ENCODE assay signal across 11 mouse cellular contexts in genomic region chr6:86064318-86065016, GRCm38 (mm10). TPM values are rescaled to one million over a fixed set of nuclear protein-coding genes. Genes with fewer than 3 reads are reported as not detected.
DNase-seq lines count a peak whose midpoint lies in the region; ATAC-seq and TF ChIP-seq lines count a peak whose summit lies in the region.
"Had no signal": no experiment of that assay in that cellular context is flagged by ENCODE, and none has a peak within 500 bp of the region (broad histone marks: within the 10 kb centered on the region; RNA-seq: fewer than 3 reads in every experiment).

No protein-coding gene starts in this region.

- peak overlapping the region; percentile 96 for H3K27ac ChIP-seq in forebrain, embryonic 13.5 days
- peak overlapping the region; percentile 92 for H3K27ac ChIP-seq in layer of hippocampus, adult 2 months
- peak overlapping the region; percentile 90 for H3K27ac ChIP-seq in midbrain, embryonic 13.5 days
- H3K27ac ChIP-seq in liver, embryonic 11.5 days (ENCODE audit: low read depth, low read length): no peak overlapping the region

- peak overlapping the region; percentile 28 for H3K4me2 ChIP-seq in forebrain, embryonic 13.5 days
- H3K4me2 ChIP-seq in midbrain, embryonic 13.5 days (replicated peaks): peak overlapping the region; percentile 25
- no peak overlapping the region for H3K4me2 ChIP-seq in liver, embryonic 11.5 days

- DNase-seq in brain, adult 2 months (ENCODE audit: low read depth, low spot score): peak; percentile 96
- peak; percentile 83 to 91 for DNase-seq in layer of hippocampus, adult 2 months (ENCODE audit: low spot score in 2 of 2)
- no peak for DNase-seq in thymus, postnatal 25 days
- no peak for DNase-seq in kidney, postnatal 4 days
- DNase-seq in liver, embryonic 11.5 days (ENCODE audit: low spot score): no peak
- DNase-seq: kidney, adult 2 months had no signal

- TF ChIP-seq CTCF in layer of hippocampus, adult 2 months (conservative IDR thresholded peaks at IDR 0.05): no peak

- H3K4me1 ChIP-seq in forebrain, embryonic 13.5 days: peaks cover 95% of the 10 kb centered on the region
- peaks cover 96% of the 10 kb centered on the region for H3K4me1 ChIP-seq in midbrain, embryonic 13.5 days (replicated peaks)
- no peaks in the 10 kb centered on the region for H3K4me1 ChIP-seq in liver, embryonic 11.5 days (replicated peaks; ENCODE audit: control insufficient read depth, insufficient read depth, low read length)

- no peak overlapping the region for H3K9ac ChIP-seq in forebrain, embryonic 13.5 days
- H3K9ac ChIP-seq in midbrain, embryonic 13.5 days (replicated peaks): no peak overlapping the region
- no peak overlapping the region for H3K9ac ChIP-seq in liver, embryonic 11.5 days (ENCODE audit: low read depth, low read length)

- no peaks in the 10 kb centered on the region for H3K36me3 ChIP-seq in forebrain, embryonic 13.5 days (ENCODE audit: poor library complexity, severe bottlenecking)
- H3K36me3 ChIP-seq in midbrain, embryonic 13.5 days: no peaks in the 10 kb centered on the region
- no peaks in the 10 kb centered on the region for H3K36me3 ChIP-seq in liver, embryonic 11.5 days (ENCODE audit: control insufficient read depth, insufficient read depth, low read length)

- H3K27me3 ChIP-seq in forebrain, embryonic 13.5 days: no peaks in the 10 kb centered on the region
- H3K27me3 ChIP-seq in midbrain, embryonic 13.5 days: no peaks in the 10 kb centered on the region
- H3K27me3 ChIP-seq in liver, embryonic 11.5 days (replicated peaks; ENCODE audit: control insufficient read depth, insufficient read depth, low read length): peaks cover 6% of the 10 kb centered on the region

- 17% methylated on average over 6 of the region's 6 CpGs for WGBS in forebrain, embryonic 13.5 days
- 8% methylated on average over 6 of the region's 6 CpGs for WGBS in midbrain, embryonic 13.5 days
- WGBS in liver, embryonic 11.5 days: 66% methylated on average over 6 of the region's 6 CpGs

- no peak overlapping the region for H3K4me3 ChIP-seq in forebrain, embryonic 13.5 days
- no peak overlapping the region for H3K4me3 ChIP-seq in layer of hippocampus, adult 2 months
- no peak overlapping the region for H3K4me3 ChIP-seq in midbrain, embryonic 13.5 days (replicated peaks)
- H3K4me3 ChIP-seq in liver, embryonic 11.5 days (ENCODE audit: low read depth, low read length): no peak overlapping the region

- no peaks in the 10 kb centered on the region for H3K9me3 ChIP-seq in forebrain, embryonic 13.5 days (replicated peaks)
- no peaks in the 10 kb centered on the region for H3K9me3 ChIP-seq in midbrain, embryonic 13.5 days
- H3K9me3 ChIP-seq in liver, embryonic 11.5 days (ENCODE audit: control insufficient read depth, low read length): no peaks in the 10 kb centered on the region

- peak; percentile 80 for ATAC-seq in forebrain, embryonic 13.5 days
- ATAC-seq in midbrain, embryonic 13.5 days: peak; percentile 86
- no peak for ATAC-seq in monocyte, adult 5-6 weeks (replicated peaks; ENCODE audit: insufficient number of reproducible peaks, low FRiP score, low TSS enrichment, poor library complexity, severe bottlenecking)
- ATAC-seq in liver, embryonic 11.5 days (replicated peaks; ENCODE audit: low FRiP score): no peak

RNA-seq across cellular contexts. Expression of gene Add2, which starts 36.0 kb away (rescaled TPM):
- 155 and 172 TPM in 2 replicates for polyA plus RNA-seq in forebrain, embryonic 13.5 days (2015; fragmentation: Nextera tagmentation; extraction: Ambion mirVana)
- 100 to 1,000 TPM; 277 to 286 TPM for total RNA-seq in layer of hippocampus, adult 2 months (2021)
- 200 and 208 TPM in 2 replicates for polyA plus RNA-seq in midbrain, embryonic 13.5 days (2015; fragmentation: Nextera tagmentation; extraction: Ambion mirVana)
- total RNA-seq in monocyte, adult 5-6 weeks (2017): 0.11 to 0.29 TPM in 2 of 3 replicates, not detected in the other
- polyA plus RNA-seq in liver, embryonic 11.5 days (2014; fragmentation: Nextera tagmentation; extraction: Ambion mirVana): 66.5 and 73.2 TPM in 2 replicates

RNA-seq across cellular contexts. Expression of gene Figla, which starts 48.5 kb away (rescaled TPM):
- not detected in 2 replicates for polyA plus RNA-seq in forebrain, embryonic 13.5 days (2015; fragmentation: Nextera tagmentation; extraction: Ambion mirVana)
- not detected for total RNA-seq in layer of hippocampus, adult 2 months (2021)
- polyA plus RNA-seq in midbrain, embryonic 13.5 days (2015; fragmentation: Nextera tagmentation; extraction: Ambion mirVana): not detected in 2 replicates
- not detected in 3 replicates for total RNA-seq in monocyte, adult 5-6 weeks (2017)
- polyA plus RNA-seq in liver, embryonic 11.5 days (2014; fragmentation: Nextera tagmentation; extraction: Ambion mirVana): not detected in 2 replicates
- total RNA-seq: adrenal gland, adult 18-20 months had no signal
- polyA plus RNA-seq: kidney, adult 2 months; stomach, embryonic 16.5 days had no signal

Comparison
In these comparisons a context has a peak if more than half of its experiments do, and no peak if none do; other contexts are left out.
1. DNase-seq: peak in brain, adult 2 months (single experiment) and layer of hippocampus, adult 2 months (2 of 2); none in thymus, postnatal 25 days (single experiment), kidney, postnatal 4 days (0 of 2) and liver, embryonic 11.5 days (single experiment).
2. ATAC-seq: peak in forebrain, embryonic 13.5 days (single experiment) and midbrain, embryonic 13.5 days (single experiment); none in monocyte, adult 5-6 weeks (single experiment) and liver, embryonic 11.5 days (single experiment).